Mouse (Mus musculus) forebrain, embryonic 16.5 days (tissue): ENCODE measurements around the gene Ncor2. TPM values are rescaled to one million over a fixed set of nuclear protein-coding genes. Genes with fewer than 3 reads are reported as not detected.

Source experiments
- ATAC-seq: fragments of 200-750 bp; cut with Nextera tagmentation; 2 replicates; pipeline ENCODE4 v1.8.0; 2017; ENCODE audit warnings: mild to moderate bottlenecking, moderate library complexity
- H3K27ac ChIP-seq: fragments of 300-500 bp; sonication (generic); 2 replicates; pipeline ENCODE4 v1.5.1; 2014; ENCODE audit warnings: low read length, control low read depth
- H3K27me3 ChIP-seq: fragments of 300-500 bp; sonication (generic); replicated peaks from 2 replicates; pipeline ENCODE4 v1.6.1; 2014; ENCODE audit warnings: low read length; ENCODE audit not compliant: control insufficient read depth, insufficient read depth
- H3K36me3 ChIP-seq: fragments of 300-500 bp; sonication (generic); 2 replicates; pipeline ENCODE4 v1.6.1; 2014; ENCODE audit not compliant: control insufficient read depth, insufficient read depth
- H3K4me1 ChIP-seq: fragments of 300-500 bp; sonication (generic); replicated peaks from 2 replicates; pipeline ENCODE4 v1.6.1; 2014; ENCODE audit warnings: low read length; ENCODE audit not compliant: control insufficient read depth, insufficient read depth
- H3K4me2 ChIP-seq: fragments of 300-500 bp; sonication (generic); 2 replicates; pipeline ENCODE4 v1.6.1; 2014; ENCODE audit warnings: mild to moderate bottlenecking, low read length, control low read depth
- H3K4me3 ChIP-seq: fragments of 300-500 bp; sonication (generic); replicated peaks from 2 replicates; pipeline ENCODE4 v1.5.1; 2014; ENCODE audit warnings: mild to moderate bottlenecking, low read length, control low read depth
- H3K9ac ChIP-seq: fragments of 300-500 bp; sonication (generic); replicated peaks from 2 replicates; pipeline ENCODE4 v1.6.1; 2014; ENCODE audit warnings: low read depth, low read length, control low read depth
- H3K9me3 ChIP-seq: fragments of 300-500 bp; sonication (generic); 2 replicates; pipeline ENCODE4 v1.6.1; 2016; ENCODE audit warnings: low read length; ENCODE audit not compliant: control insufficient read depth
- WGBS: fragments of 180-500 bp; shearing (Covaris S2); extraction: QIAGEN DNeasy Blood & Tissue Kit; methylation state at CpG from one replicate; pipeline ENCODE4 v1.1.7; 2014; 5-methylcytosine and 5-hydroxymethylcytosine counted together
- polyA plus RNA-seq: library from polyadenylated mRNA; unstranded; fragments of >200 nt; fragmentation: Nextera tagmentation; extraction: Ambion mirVana; gene quantifications from 2 replicates; pipeline ENCODE4 v1.2.1, GENCODE M21; 2015

The Ncor2 gene
- polyA plus RNA-seq, 1 experiment from 2014 or later: 26.5 TPM

DNA sequence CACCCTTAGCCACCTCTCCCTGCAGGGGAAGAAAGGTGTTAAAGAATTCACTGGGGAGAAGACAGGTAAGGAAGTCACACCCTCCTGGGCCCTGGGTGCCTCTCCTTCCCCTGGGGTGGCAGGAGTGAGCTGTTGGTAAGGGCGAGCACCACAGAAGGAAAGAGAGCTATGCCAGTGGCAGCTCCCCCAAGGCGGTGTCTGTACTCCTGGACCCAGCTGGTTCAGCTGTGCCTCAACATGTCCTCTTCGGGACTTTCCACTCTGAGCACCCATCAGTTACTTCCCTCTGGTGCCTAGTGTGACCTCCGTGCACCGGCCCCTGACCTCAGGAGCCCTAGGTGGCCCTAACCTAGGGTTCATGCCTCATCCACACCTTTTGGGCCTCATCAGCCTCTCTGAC lies 31.9 kb downstream of the Ncor2 start:
- ATAC-seq: no peak
- peaks cover 79% of the 10 kb centered on the region for H3K4me1 ChIP-seq
- H3K36me3 ChIP-seq: no peaks in the 10 kb centered on the region
- no peaks in the 10 kb centered on the region for H3K9me3 ChIP-seq
- H3K27ac ChIP-seq: no peak overlapping the region
- H3K9ac ChIP-seq: no peak overlapping the region
- no peak overlapping the region for H3K4me2 ChIP-seq
- 85% methylated on average over 5 of the region's 5 CpGs for WGBS
- no peak overlapping the region for H3K4me3 ChIP-seq
- no peaks in the 10 kb centered on the region for H3K27me3 ChIP-seq

DNA sequence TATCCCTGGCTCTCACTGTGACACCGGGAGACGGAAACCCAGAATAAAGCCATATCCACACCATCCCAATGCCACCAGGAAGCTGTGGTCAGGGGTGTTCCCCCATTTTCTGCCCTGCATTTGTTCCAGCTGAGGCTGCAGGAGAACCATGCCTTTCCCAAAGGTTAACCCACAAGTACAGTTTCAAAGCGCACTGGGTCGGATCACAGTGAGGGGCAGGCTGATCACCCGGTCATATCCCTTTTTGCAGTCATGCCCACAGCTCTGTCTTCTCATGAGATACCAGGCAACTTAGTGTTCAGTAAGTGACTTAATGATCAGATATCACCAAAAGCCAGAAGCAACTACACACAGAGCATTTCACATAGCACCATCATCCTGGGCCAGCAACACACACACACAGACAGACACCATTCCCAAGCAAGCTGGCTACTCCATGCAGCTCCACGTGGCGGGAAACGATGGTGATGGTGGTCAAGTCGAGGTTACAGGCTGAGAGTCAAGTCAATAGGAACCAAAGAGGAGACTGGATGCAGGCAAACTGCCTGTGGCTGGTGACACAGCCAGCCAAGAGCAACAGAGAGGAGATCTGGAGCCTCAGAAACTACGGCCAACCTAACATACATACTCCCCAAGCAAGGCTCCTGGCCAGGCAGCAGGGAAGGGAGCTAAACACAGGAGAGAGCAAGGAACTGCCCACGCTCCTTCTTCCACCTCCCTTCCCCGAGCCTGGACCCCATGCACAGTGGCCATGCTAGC lies 35.7 kb downstream of the Ncor2 start:
- H3K9ac ChIP-seq: no peak overlapping the region
- no peaks in the 10 kb centered on the region for H3K27me3 ChIP-seq
- H3K9me3 ChIP-seq: no peaks in the 10 kb centered on the region
- ATAC-seq: no peak
- H3K4me3 ChIP-seq: no peak overlapping the region
- H3K4me1 ChIP-seq: peaks cover 76% of the 10 kb centered on the region
- 86% methylated on average over 12 of the region's 12 CpGs for whole genome bisulfite sequencing
- H3K36me3 ChIP-seq: no peaks in the 10 kb centered on the region
- H3K4me2 ChIP-seq: no peak overlapping the region
- H3K27ac ChIP-seq: peak overlapping the region; percentile 2; the same call in 1 of the 2 replicates

- H3K4me2 ChIP-seq: no peak overlapping the region; the same call in 1 of the 2 replicates
- H3K36me3 ChIP-seq: no peaks in the 10 kb centered on the region
- H3K9ac ChIP-seq: no peak overlapping the region
- ATAC-seq: no peak
- H3K4me3 ChIP-seq: no peak overlapping the region
- no peaks in the 10 kb centered on the region for H3K9me3 ChIP-seq
- no peaks in the 10 kb centered on the region for H3K27me3 ChIP-seq
- WGBS: 36% methylated on average over 5 of the region's 5 CpGs
- H3K27ac ChIP-seq: peak overlapping the region; percentile 99
- peaks cover 74% of the 10 kb centered on the region for H3K4me1 ChIP-seq
Observed at GRCm38 (mm10) chr5:125141916-125142315, 37.1 kb downstream of the Ncor2 start.

DNA sequence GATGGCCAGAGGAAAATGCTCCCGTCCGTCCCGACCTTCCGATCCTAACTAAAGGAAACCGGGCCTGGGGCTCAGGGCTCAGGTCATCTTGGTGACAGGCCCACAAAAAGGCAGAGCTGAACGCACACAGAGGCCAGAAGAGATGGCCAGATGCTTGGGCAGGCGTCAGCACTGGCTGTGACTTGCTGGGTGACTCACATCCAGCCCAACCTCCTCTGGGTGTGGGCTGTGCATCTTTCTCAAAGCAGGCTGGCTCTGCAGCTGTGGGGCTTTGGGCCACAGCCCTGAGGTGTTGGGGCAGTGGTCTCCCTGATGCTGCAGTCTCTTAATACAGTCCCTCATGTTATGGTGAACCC lies 37.5 kb downstream of the Ncor2 start:
- H3K9me3 ChIP-seq: no peaks in the 10 kb centered on the region
- peak overlapping the region; percentile 55 for H3K4me2 ChIP-seq
- H3K4me1 ChIP-seq: peaks cover 76% of the 10 kb centered on the region
- peak overlapping the region; percentile 57 for H3K9ac ChIP-seq
- H3K27me3 ChIP-seq: no peaks in the 10 kb centered on the region
- ATAC-seq: peak; percentile 61
- no peaks in the 10 kb centered on the region for H3K36me3 ChIP-seq
- 1% methylated on average over 7 of the region's 7 CpGs for WGBS
- peak overlapping the region; percentile 99 for H3K27ac ChIP-seq
- peak overlapping the region; percentile 4; the same call in 1 of the 2 replicates for H3K4me3 ChIP-seq

DNA sequence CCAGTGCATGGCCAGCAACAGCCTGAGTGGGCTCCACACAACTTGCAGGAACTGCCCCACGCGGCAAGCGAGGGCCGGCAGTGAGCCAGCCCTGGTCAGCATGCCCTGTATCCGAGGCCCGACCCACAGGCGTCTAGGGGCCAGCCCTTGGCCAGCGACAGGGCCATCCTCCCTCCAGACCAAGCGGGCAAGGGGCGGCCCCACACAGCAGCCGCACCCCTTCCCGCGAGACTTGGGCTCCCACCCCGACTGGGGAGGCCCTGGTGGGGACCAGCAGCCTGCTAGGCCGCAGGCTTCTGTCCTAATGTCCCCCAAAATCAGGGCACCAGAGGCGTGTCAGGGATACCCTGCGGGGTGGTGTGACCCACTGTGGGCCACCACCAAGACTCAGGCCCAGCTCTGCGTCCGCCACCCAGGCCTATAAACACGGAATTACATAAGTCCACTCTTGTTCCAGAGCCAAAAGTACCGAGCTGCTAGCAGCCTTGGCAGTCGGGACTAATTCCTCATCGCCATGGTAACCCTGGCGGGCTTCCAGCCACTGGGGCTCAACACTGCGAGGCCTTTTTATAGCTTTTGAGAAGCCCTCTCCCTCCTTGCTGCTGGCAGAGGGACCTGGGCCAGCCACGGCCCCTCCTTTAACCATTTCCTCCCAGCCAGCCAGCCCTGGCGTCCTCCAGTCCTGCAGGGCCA lies 38.0 kb downstream of the Ncor2 start:
- Histone ChIP-seq H3K4me3 (peak overlapping the region; percentile 27), H3K4me1 (peaks cover 75% of the 10 kb centered on the region), H3K27me3 (no peaks in the 10 kb centered on the region), H3K27ac (peak overlapping the region; percentile 99), H3K9ac (peak overlapping the region; percentile 57), H3K4me2 (peak overlapping the region; percentile 55), H3K9me3 (no peaks in the 10 kb centered on the region), H3K36me3 (no peaks in the 10 kb centered on the region)
- ATAC-seq: peak; percentile 79
- under 1% methylated on average over 27 of the region's 27 CpGs for WGBS

- 10% methylated on average over 19 of the region's 19 CpGs for WGBS
- peak overlapping the region; percentile 55 for H3K4me2 ChIP-seq
- H3K4me1 ChIP-seq: peaks cover 73% of the 10 kb centered on the region
- H3K27ac ChIP-seq: peak overlapping the region; percentile 99
- peak; percentile 61 for ATAC-seq
- no peaks in the 10 kb centered on the region for H3K36me3 ChIP-seq
- no peaks in the 10 kb centered on the region for H3K27me3 ChIP-seq
- no peaks in the 10 kb centered on the region for H3K9me3 ChIP-seq
- peak overlapping the region; percentile 27 for H3K4me3 ChIP-seq
- H3K9ac ChIP-seq: peak overlapping the region; percentile 57
Observed at GRCm38 (mm10) chr5:125140151-125140699, 38.8 kb downstream of the Ncor2 start.

GRCm38 (mm10) chr5:125139669-125140068 lies 39.4 kb downstream of the Ncor2 start:
- no peak overlapping the region for H3K4me3 ChIP-seq
- no peaks in the 10 kb centered on the region for H3K36me3 ChIP-seq
- no peaks in the 10 kb centered on the region for H3K9me3 ChIP-seq
- H3K27ac ChIP-seq: peak overlapping the region; percentile 99
- no peaks in the 10 kb centered on the region for H3K27me3 ChIP-seq
- no peak overlapping the region for H3K9ac ChIP-seq
- H3K4me2 ChIP-seq: peak overlapping the region; percentile 4; the same call in 1 of the 2 replicates
- 55% methylated on average over 5 of the region's 5 CpGs for WGBS
- no peak for ATAC-seq
- H3K4me1 ChIP-seq: peaks cover 79% of the 10 kb centered on the region

DNA sequence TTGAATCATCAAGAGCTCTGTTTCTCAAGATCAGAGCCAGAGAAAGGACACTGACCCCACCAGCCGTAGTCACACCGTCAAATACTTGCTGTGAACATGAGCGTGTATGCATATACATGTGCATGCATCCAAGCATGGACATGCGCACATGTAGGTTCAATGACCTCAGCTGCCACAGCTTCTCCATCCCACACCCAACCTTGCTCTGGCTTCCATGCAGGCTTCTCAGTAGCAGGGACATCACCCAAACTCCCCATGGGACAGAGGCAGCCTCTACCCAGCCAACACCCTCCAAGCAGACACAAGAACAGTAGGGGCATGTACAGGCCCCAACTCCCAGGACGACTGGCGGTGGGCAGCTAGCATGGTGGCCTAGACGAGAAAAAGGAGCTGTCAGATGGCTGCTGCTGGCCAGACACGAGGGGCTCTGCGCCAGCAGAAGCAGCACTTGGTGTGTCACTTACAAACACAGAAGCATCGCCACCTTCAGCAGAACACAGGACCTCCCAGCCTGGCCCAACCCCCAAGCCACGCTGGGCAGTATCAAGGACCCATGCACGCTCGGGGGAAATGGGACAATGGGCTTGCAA lies 40.1 kb downstream of the Ncor2 start:
- Histone ChIP-seq H3K27me3 (no peaks in the 10 kb centered on the region), H3K9ac (no peak overlapping the region), H3K4me2 (no peak overlapping the region), H3K9me3 (no peaks in the 10 kb centered on the region), H3K4me1 (peaks cover 86% of the 10 kb centered on the region), H3K27ac (peak overlapping the region; percentile 99), H3K36me3 (no peaks in the 10 kb centered on the region), H3K4me3 (no peak overlapping the region)
- 55% methylated on average over 13 of the region's 13 CpGs for WGBS
- no peak for ATAC-seq

- Histone ChIP-seq H3K4me1 (peaks cover 84% of the 10 kb centered on the region), H3K4me3 (no peak overlapping the region), H3K9me3 (no peaks in the 10 kb centered on the region), H3K9ac (no peak overlapping the region), H3K36me3 (no peaks in the 10 kb centered on the region), H3K27ac (no peak overlapping the region), H3K27me3 (no peaks in the 10 kb centered on the region), H3K4me2 (no peak overlapping the region)
- 93% methylated on average over 18 of the region's 18 CpGs for WGBS
- no peak for ATAC-seq
Observed at GRCm38 (mm10) chr5:125137672-125138285, 41.2 kb downstream of the Ncor2 start.
